Mouse (Mus musculus) midbrain, embryonic 10.5 days (tissue): Measurements from ENCODE around the gene Art4. TPM values are rescaled to one million over a fixed set of nuclear protein-coding genes. Genes with fewer than 3 reads are reported as not detected.

Source experiments
- DNase-seq: peaks from one replicate; pipeline ENCODE4 v3.0.0-alpha.2; 2017; ENCODE audit warnings: low spot score
- H3K27ac ChIP-seq: fragments of 300-500 bp; sonication (generic); replicated peaks from 2 replicates; pipeline ENCODE4 v1.5.1; 2016; ENCODE audit warnings: mild to moderate bottlenecking
- H3K27me3 ChIP-seq: fragments of 300-500 bp; sonication (generic); 2 replicates; pipeline ENCODE4 v1.6.1; 2016; ENCODE audit warnings: low read depth, mild to moderate bottlenecking; ENCODE audit not compliant: poor library complexity, severe bottlenecking
- H3K36me3 ChIP-seq: fragments of 300-500 bp; sonication (generic); 2 replicates; pipeline ENCODE4 v1.6.1; 2016; ENCODE audit warnings: mild to moderate bottlenecking, moderate library complexity
- H3K4me1 ChIP-seq: fragments of 300-500 bp; sonication (generic); 2 replicates; pipeline ENCODE4 v1.6.1; 2016
- H3K4me3 ChIP-seq: fragments of 300-500 bp; sonication (generic); 2 replicates; pipeline ENCODE4 v1.5.1; 2016; ENCODE audit warnings: mild to moderate bottlenecking, moderate library complexity
- H3K9me3 ChIP-seq: fragments of 300-500 bp; sonication (generic); replicated peaks from 2 replicates; pipeline ENCODE4 v1.6.1; 2016; ENCODE audit warnings: mild to moderate bottlenecking
- WGBS: fragments of 180-500 bp; shearing (Covaris S2); methylation state at CpG from one replicate; pipeline ENCODE4 v1.1.7; 2016; 5-methylcytosine and 5-hydroxymethylcytosine counted together
- polyA plus RNA-seq: library from polyadenylated mRNA; unstranded; fragments of >200 nt; fragmentation: Nextera tagmentation; extraction: Ambion mirVana; gene quantifications from 2 replicates; pipeline ENCODE4 v1.2.1, GENCODE M21; 2016

Art4 gene
- polyA plus RNA-seq, 1 experiment from 2014 or later, result 1.4 TPM

- Histone ChIP-seq H3K4me1 (peaks cover 14% of the 10 kb centered on the region), H3K9me3 (no peaks in the 10 kb centered on the region), H3K27me3 (no peaks in the 10 kb centered on the region), H3K4me3 (no peak overlapping the region), H3K27ac (no peak overlapping the region), H3K36me3 (peaks cover 77% of the 10 kb centered on the region)
- no peak for DNase-seq
- 61% methylated on average over 4 of the region's 4 CpGs for WGBS
Measured at GRCm38 (mm10) chr6:136813117-136813516, 44.4 kb downstream of the Art4 start.

GRCm38 (mm10) chr6:136811196-136811595 is 46.3 kb downstream of the Art4 start:
- H3K36me3 ChIP-seq, result peaks cover 57% of the 10 kb centered on the region
- WGBS, result 93% methylated on average over 10 of the region's 10 CpGs
- no peak for DNase-seq
- peaks cover 27% of the 10 kb centered on the region for H3K4me1 ChIP-seq
- no peaks in the 10 kb centered on the region for H3K27me3 ChIP-seq
- H3K4me3 ChIP-seq, result no peak overlapping the region
- H3K27ac ChIP-seq, result no peak overlapping the region
- H3K9me3 ChIP-seq, result no peaks in the 10 kb centered on the region

GRCm38 (mm10) chr6:136809673-136810072 is 47.9 kb downstream of the Art4 start:
- no peak for DNase-seq
- H3K4me1 ChIP-seq, result peaks cover 32% of the 10 kb centered on the region
- no peak overlapping the region for H3K27ac ChIP-seq
- WGBS, result 86% methylated on average over 13 of the region's 13 CpGs
- no peaks in the 10 kb centered on the region for H3K27me3 ChIP-seq
- no peaks in the 10 kb centered on the region for H3K9me3 ChIP-seq
- H3K4me3 ChIP-seq, result peak overlapping the region; percentile 87; the same call in 1 of the 2 replicates
- peaks cover 44% of the 10 kb centered on the region for H3K36me3 ChIP-seq

- Histone ChIP-seq H3K27ac (peak overlapping the region; percentile 85; the same call in 1 of the 2 replicates), H3K4me3 (peak overlapping the region; percentile 87), H3K27me3 (no peaks in the 10 kb centered on the region), H3K9me3 (no peaks in the 10 kb centered on the region), H3K4me1 (peaks cover 33% of the 10 kb centered on the region), H3K36me3 (peaks cover 38% of the 10 kb centered on the region)
- DNase-seq, result no peak
- WGBS, result 39% methylated on average over 14 of the region's 14 CpGs
Measured at GRCm38 (mm10) chr6:136809077-136809476, 48.5 kb downstream of the Art4 start.

GRCm38 (mm10) chr6:136808631-136809046 is 48.9 kb downstream of the Art4 start:
- under 1% methylated on average over 28 of the region's 28 CpGs for whole genome bisulfite sequencing
- H3K4me1 ChIP-seq, result peaks cover 33% of the 10 kb centered on the region

GRCm38 (mm10) chr6:136808014-136808417 is 49.5 kb downstream of the Art4 start, which contains the start of gene H2afj:
Gene H2afj (plus strand): TSS chr6:136808244.
- under 1% methylated on average over 34 of the region's 34 CpGs for WGBS
- Histone ChIP-seq H3K4me1 (peaks cover 39% of the 10 kb centered on the region), H3K27ac (peak within 1 kb of the TSS; percentile 85), H3K27me3 (no peaks in the 10 kb centered on the region), H3K4me3 (peak within 1 kb of the TSS; percentile 87), H3K9me3 (no peaks in the 10 kb centered on the region), H3K36me3 (peaks cover 27% of the 10 kb centered on the region)
- peak; percentile 95 for DNase-seq

More at GRCm38 (mm10) chr6:136808631-136809046, 48.9 kb downstream of the Art4 start:
- H3K36me3 ChIP-seq, result peaks cover 33% of the 10 kb centered on the region
- DNase-seq, result peak; percentile 27
- H3K27ac ChIP-seq, result peak overlapping the region; percentile 85
- no peaks in the 10 kb centered on the region for H3K9me3 ChIP-seq
- H3K27me3 ChIP-seq, result no peaks in the 10 kb centered on the region
- H3K4me3 ChIP-seq, result peak overlapping the region; percentile 87

GRCm38 (mm10) chr6:136807395-136808013 is 50.0 kb downstream of the Art4 start:
- peak; percentile 38 for DNase-seq
- no peaks in the 10 kb centered on the region for H3K9me3 ChIP-seq
- H3K36me3 ChIP-seq, result peaks cover 22% of the 10 kb centered on the region
- H3K4me1 ChIP-seq, result peaks cover 42% of the 10 kb centered on the region
- no peaks in the 10 kb centered on the region for H3K27me3 ChIP-seq
- peak overlapping the region; percentile 87 for H3K4me3 ChIP-seq
- H3K27ac ChIP-seq, result peak overlapping the region; percentile 83
- WGBS, result 23% methylated on average over 18 of the region's 18 CpGs

GRCm38 (mm10) chr6:136806819-136807218 is 50.7 kb downstream of the Art4 start:
- peaks cover 42% of the 10 kb centered on the region for H3K4me1 ChIP-seq
- H3K9me3 ChIP-seq, result no peaks in the 10 kb centered on the region
- H3K27ac ChIP-seq, result 0 out of 2 replicates have a peak overlapping the region, but pooled peaks have one; percentile 38
- WGBS, result 64% methylated on average over 5 of the region's 5 CpGs
- no peak overlapping the region for H3K4me3 ChIP-seq
- no peaks in the 10 kb centered on the region for H3K27me3 ChIP-seq
- H3K36me3 ChIP-seq, result peaks cover 15% of the 10 kb centered on the region
- DNase-seq, result no peak

GRCm38 (mm10) chr6:136805409-136805775 is 52.1 kb downstream of the Art4 start:
- Histone ChIP-seq H3K4me1 (peaks cover 42% of the 10 kb centered on the region), H3K36me3 (peaks cover 6% of the 10 kb centered on the region), H3K4me3 (no peak overlapping the region), H3K27ac (no peak overlapping the region), H3K9me3 (no peaks in the 10 kb centered on the region), H3K27me3 (no peaks in the 10 kb centered on the region)
- WGBS, result 95% methylated on average over 1 of the region's 1 CpGs
- DNase-seq, result no peak

GRCm38 (mm10) chr6:136804705-136805408 is 52.7 kb downstream of the Art4 start:
- 44% methylated on average over 9 of the region's 9 CpGs for WGBS
- Histone ChIP-seq H3K4me3 (peak overlapping the region; percentile 79), H3K9me3 (no peaks in the 10 kb centered on the region), H3K4me1 (peaks cover 41% of the 10 kb centered on the region), H3K27me3 (no peaks in the 10 kb centered on the region), H3K27ac (peak overlapping the region; percentile 100), H3K36me3 (peaks cover 2% of the 10 kb centered on the region; the same call in 1 of the 2 replicates)
- DNase-seq, result no peak

GRCm38 (mm10) chr6:136803739-136804633 is 53.5 kb downstream of the Art4 start, which contains the start of gene Hist4h4:
Gene Hist4h4 (minus strand): TSS chr6:136804415.
- under 1% methylated on average over 50 of the region's 50 CpGs for WGBS
- Histone ChIP-seq H3K27ac (peak within 1 kb of the TSS; percentile 100), H3K9me3 (no peaks in the 10 kb centered on the region), H3K4me3 (peak within 1 kb of the TSS; percentile 79), H3K27me3 (no peaks in the 10 kb centered on the region), H3K4me1 (peaks cover 33% of the 10 kb centered on the region), H3K36me3 (no peaks in the 10 kb centered on the region)
- DNase-seq, result peak; percentile 89

GRCm38 (mm10) chr6:136803093-136803738 is 54.3 kb downstream of the Art4 start:
- Histone ChIP-seq H3K9me3 (no peaks in the 10 kb centered on the region), H3K36me3 (no peaks in the 10 kb centered on the region), H3K27me3 (no peaks in the 10 kb centered on the region), H3K4me1 (peaks cover 28% of the 10 kb centered on the region), H3K4me3 (peak overlapping the region; percentile 79), H3K27ac (peak overlapping the region; percentile 100)
- no peak for DNase-seq
- 28% methylated on average over 12 of the region's 12 CpGs for WGBS
